Mouse (Mus musculus): Measurements from ENCODE around the gene Ptprr.

DNA sequence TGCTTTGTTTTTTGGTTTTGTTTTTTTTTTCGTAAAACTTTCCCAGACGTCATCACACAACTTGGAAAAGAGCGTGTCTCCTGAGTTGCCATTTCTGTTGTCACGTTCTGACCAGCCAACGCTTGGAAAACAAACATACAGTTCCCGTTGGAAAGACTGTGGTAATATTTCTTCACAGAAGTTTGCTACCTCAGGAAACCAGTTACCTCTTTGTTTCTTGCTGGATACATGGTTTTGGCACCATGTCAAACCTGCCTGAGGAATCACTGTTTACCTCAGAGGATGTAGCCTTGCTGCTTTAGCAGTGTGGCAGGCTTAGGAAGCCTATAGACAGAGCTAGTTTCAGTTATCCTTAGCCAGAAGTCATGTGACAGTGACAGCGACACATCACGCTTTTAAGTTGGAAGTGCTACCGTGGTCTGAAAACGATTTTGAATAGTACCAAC is 253.5 kb downstream of the Ptprr start:
- TF ChIP-seq POLR2A (IDR thresholded peaks at IDR 0.05; ENCODE audit: control insufficient read depth, extremely low read depth, insufficient read depth, low read length, poor library complexity) (no peak), CTCF (IDR thresholded peaks at IDR 0.05; ENCODE audit: borderline replicate concordance, control insufficient read depth, extremely low read depth, insufficient read depth, low read length, poor library complexity) (no peak)

All from thymus, adult 2 months (tissue).